Mouse (Mus musculus): ENCODE data around the gene Laptm4a.

DNA sequence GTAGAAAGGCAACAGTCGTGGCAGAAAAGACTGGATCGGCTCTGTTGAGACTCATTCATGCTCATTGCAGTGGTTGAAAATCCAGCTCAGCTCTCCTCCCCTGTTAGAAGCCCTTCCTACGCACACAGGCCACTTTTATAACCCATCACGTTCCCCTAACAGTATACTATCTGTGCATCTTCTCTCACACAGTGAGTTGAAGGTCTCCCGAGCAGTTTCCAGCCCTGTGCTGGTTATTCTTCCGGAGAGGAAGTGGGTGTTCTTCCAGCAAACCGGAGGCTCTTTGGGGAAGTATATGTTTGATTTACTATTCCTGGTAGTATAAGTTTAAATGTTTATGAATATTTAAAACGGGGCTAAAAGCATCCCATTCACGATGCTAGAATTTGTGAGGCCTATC is 25.7 kb downstream of the Laptm4a start:
- TF ChIP-seq CTCF (conservative IDR thresholded peaks at IDR 0.05; ENCODE audit: insufficient read depth, insufficient read length, low read depth, low read length) (no peak), POLR2A (IDR thresholded peaks at IDR 0.05; ENCODE audit: low read depth, low read length) (no peak)

All from kidney, adult 2 months (tissue).